Mouse (Mus musculus) megakaryocyte, embryonic 14.5 days (primary cell): ENCODE measurements around the gene Tenm4.

ENCODE experiments used
- FLI1 ChIP-seq: IDR thresholded peaks from 2 replicates; pipeline ENCODE4 v1.6.1; 2012; ENCODE audit warnings: low read length, inconsistent platforms, mixed read lengths
- GATA1 ChIP-seq: IDR thresholded peaks from 3 replicates; pipeline ENCODE4 v1.6.1; 2012; ENCODE audit warnings: mixed read lengths, low read length, inconsistent platforms, borderline replicate concordance

DNA sequence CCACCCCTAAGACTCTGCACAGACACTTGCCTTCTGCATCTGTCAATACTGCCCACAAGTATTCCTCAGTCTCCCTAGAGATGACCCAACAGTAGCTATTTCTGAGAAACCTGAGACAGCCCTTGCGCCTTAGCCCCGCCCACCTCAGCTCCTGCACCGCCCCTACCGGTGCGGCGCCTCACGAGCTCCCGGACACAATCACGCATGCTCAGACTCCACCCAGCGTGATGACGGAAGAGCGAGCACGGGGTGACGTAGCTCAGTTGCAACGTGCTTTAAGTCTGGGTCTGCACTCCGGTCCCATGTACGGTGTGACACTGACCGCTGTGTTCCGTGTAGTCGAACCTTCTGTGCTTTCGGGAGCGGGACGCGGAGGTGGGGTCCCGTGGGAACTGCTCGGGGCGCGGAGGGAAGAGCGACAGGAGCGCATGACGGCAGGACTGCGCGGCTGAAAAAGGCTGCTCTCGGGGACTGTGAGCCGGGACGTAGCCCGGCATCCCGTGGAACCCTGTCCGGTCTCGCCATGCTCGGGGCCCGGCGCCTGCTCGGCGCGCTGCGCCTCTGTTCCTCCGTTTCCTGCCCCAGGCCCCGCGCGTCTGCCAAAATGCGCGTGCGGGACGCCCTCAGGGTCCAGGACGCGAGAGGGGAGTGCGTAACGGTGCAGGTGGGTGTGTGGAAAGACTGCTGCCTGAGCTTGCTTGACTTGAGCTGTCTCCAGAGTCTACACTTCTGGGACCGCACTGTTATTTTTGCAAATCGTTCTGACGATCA lies 780.4 kb downstream of the Tenm4 start, which contains the start of gene Nars2:
- no peak for TF ChIP-seq GATA1
- no peak for TF ChIP-seq FLI1
